Mouse (Mus musculus): ENCODE measurements around the gene Fam19a4. TPM values are rescaled to one million over a fixed set of nuclear protein-coding genes. Genes with fewer than 3 reads are reported as not detected.

The Fam19a4 gene
- total RNA-seq (2012; rRNA removed) (not detected in 2 replicates), total RNA-seq (2014; rRNA removed) (not detected in 2 replicates), polyA plus RNA-seq (2012; ENCODE audit: insufficient read length, low read depth) (not detected in 2 replicates)

DNA sequence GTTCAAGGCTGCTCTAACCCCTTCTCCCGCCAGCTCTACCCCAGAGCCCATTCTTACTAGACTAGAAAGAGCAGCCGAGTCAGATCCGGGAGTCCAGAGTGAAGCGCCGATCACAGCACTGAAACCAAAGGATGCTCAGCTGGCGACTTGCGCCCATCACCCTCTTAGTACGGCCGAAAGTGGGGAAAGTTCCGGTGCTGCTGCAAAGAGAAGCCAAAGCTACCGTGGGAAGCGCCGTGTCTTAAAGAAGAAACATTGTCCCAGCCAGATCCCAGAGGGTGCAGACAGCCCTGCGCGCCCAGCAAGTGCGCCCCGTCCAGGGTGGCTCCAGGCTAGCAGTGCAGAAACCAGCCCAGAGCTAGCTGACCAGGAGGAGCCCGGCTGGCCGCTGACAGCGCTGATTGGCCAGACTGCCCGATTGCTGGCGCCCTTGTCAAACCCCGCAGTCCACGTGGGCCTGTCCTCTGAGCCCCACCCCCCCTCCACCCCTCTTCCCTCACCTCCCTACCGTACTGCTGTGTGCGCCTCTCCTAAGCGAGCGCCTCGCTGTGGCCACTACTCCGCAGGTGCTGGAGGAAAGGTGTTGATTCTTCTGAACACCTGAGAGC is at the start of gene Fam19a4:
Gene Fam19a4 (minus strand): TSS at position 340 of the 608 bp plus-strand sequence.
- dilution Hi-C loops (cut with MboI; ENCODE audit: extremely low pct_ligation_motif_present, extremely low pct_unique_long_range_greater_than_20kb, low sequenced_read_pairs): no loop called here
- H3K36me3 ChIP-seq (replicated peaks in 1 of 2; ENCODE audit: control insufficient read depth in 1 of 2, insufficient read depth in 1 of 2, low read length in 1 of 2): no peaks in the 10 kb centered on the region
- TF ChIP-seq EP300 (IDR thresholded peaks at IDR 0.05; ENCODE audit: low read length) (no peak), CTCF (conservative IDR thresholded peaks at IDR 0.05 in 1 of 2, IDR thresholded peaks at IDR 0.05 in 1 of 2; ENCODE audit: low read depth in 2 of 2, low read length in 2 of 2) (no peak), IRF4 (IDR thresholded peaks at IDR 0.05; ENCODE audit: low read depth, low read length) (no peak)
- H3K79me2 ChIP-seq (replicated peaks; ENCODE audit: control insufficient read depth, extremely low read depth, insufficient read depth, poor library complexity, severe bottlenecking): no peaks in the 10 kb centered on the region
- H3K9ac ChIP-seq (ENCODE audit: insufficient read depth, low read depth): no peak within 1 kb of the TSS
- peaks cover 74% of the 10 kb centered on the region for H3K27me3 ChIP-seq (replicated peaks)
- no peak within 1 kb of the TSS for H3K27ac ChIP-seq (ENCODE audit: insufficient read depth, low read depth)
- H3K4me2 ChIP-seq (ENCODE audit: insufficient read depth, low read depth, poor library complexity, severe bottlenecking): 0 out of 2 replicates have a peak within 1 kb of the TSS, but pooled peaks have one; percentile 12
- no peaks in the 10 kb centered on the region for H3K4me1 ChIP-seq (ENCODE audit: control insufficient read depth in 1 of 2, insufficient read depth in 2 of 2)
- no peak for DNase-seq (ENCODE audit: extremely low read depth)
- in situ Hi-C loops (cut with MboI; ENCODE audit: low pct_ligation_motif_present, low pct_unique_long_range_greater_than_20kb, low sequenced_read_pairs): no loop called here
- H3K4me3 ChIP-seq (replicated peaks in 1 of 3; ENCODE audit: low read depth in 2 of 3, low read length in 2 of 3, poor library complexity in 1 of 3): no peak within 1 kb of the TSS
- H3K9me3 ChIP-seq (replicated peaks; ENCODE audit: low read length): no peaks in the 10 kb centered on the region

- Histone ChIP-seq H3K4me2 (ENCODE audit: insufficient read depth, low read depth, poor library complexity, severe bottlenecking) (no peak overlapping the region), H3K79me2 (replicated peaks; ENCODE audit: control insufficient read depth, extremely low read depth, insufficient read depth, poor library complexity, severe bottlenecking) (no peaks in the 10 kb centered on the region), H3K36me3 (replicated peaks in 1 of 2; ENCODE audit: control insufficient read depth in 1 of 2, insufficient read depth in 1 of 2, low read length in 1 of 2) (peaks cover 6 to 17% of the 10 kb centered on the region in 2 experiments), H3K4me3 (replicated peaks in 1 of 3; ENCODE audit: low read depth in 2 of 3, low read length in 2 of 3, poor library complexity in 1 of 3) (no peak overlapping the region), H3K9ac (ENCODE audit: insufficient read depth, low read depth) (no peak overlapping the region), H3K27ac (ENCODE audit: insufficient read depth, low read depth) (no peak overlapping the region), H3K27me3 (replicated peaks) (no peaks in the 10 kb centered on the region), H3K9me3 (replicated peaks; ENCODE audit: low read length) (no peaks in the 10 kb centered on the region), H3K4me1 (ENCODE audit: control insufficient read depth in 1 of 2, insufficient read depth in 2 of 2) (no peaks in the 10 kb centered on the region; a peak in 1 of 4 replicates)
- TF ChIP-seq JUND (conservative IDR thresholded peaks at IDR 0.05; ENCODE audit: low read depth, low read length) (0 out of 2 replicates have a peak, but pooled peaks have one; percentile 19), RAD21 (IDR thresholded peaks at IDR 0.05; ENCODE audit: low read depth, low read length) (peak; percentile 90), CTCF (conservative IDR thresholded peaks at IDR 0.05 in 1 of 2, IDR thresholded peaks at IDR 0.05 in 1 of 2; ENCODE audit: low read depth in 2 of 2, low read length in 2 of 2) (peak; percentile 69 to 88), SMC3 (IDR thresholded peaks at IDR 0.05; ENCODE audit: low read depth, low read length) (peak; percentile 69), ZMIZ1 (IDR thresholded peaks at IDR 0.05; ENCODE audit: low read depth, low read length) (no peak), GABPA (IDR thresholded peaks at IDR 0.05; ENCODE audit: insufficient replicate concordance, low read depth, low read length) (no peak)
- dilution Hi-C loops (cut with MboI; ENCODE audit: extremely low pct_ligation_motif_present, extremely low pct_unique_long_range_greater_than_20kb, low sequenced_read_pairs): no loop called here
- DNase-seq (ENCODE audit: extremely low read depth): peak; percentile 79
- in situ Hi-C loops (cut with MboI; ENCODE audit: low pct_ligation_motif_present, low pct_unique_long_range_greater_than_20kb, low sequenced_read_pairs): no loop called here
Measured at GRCm38 (mm10) chr6:97106777-97107176, 46.6 kb upstream of the Fam19a4 start.

GRCm38 (mm10) chr6:97106106-97106505 is 45.9 kb upstream of the Fam19a4 start:
- DNase-seq (ENCODE audit: extremely low read depth): no peak
- Histone ChIP-seq H3K9ac (ENCODE audit: insufficient read depth, low read depth) (no peak overlapping the region), H3K4me2 (ENCODE audit: insufficient read depth, low read depth, poor library complexity, severe bottlenecking) (no peak overlapping the region), H3K79me2 (replicated peaks; ENCODE audit: control insufficient read depth, extremely low read depth, insufficient read depth, poor library complexity, severe bottlenecking) (no peaks in the 10 kb centered on the region), H3K4me3 (replicated peaks in 1 of 3; ENCODE audit: low read depth in 2 of 3, low read length in 2 of 3, poor library complexity in 1 of 3) (no peak overlapping the region), H3K27ac (ENCODE audit: insufficient read depth, low read depth) (no peak overlapping the region), H3K4me1 (ENCODE audit: control insufficient read depth in 1 of 2, insufficient read depth in 2 of 2) (no peaks in the 10 kb centered on the region; a peak in 1 of 4 replicates), H3K27me3 (replicated peaks) (no peaks in the 10 kb centered on the region), H3K9me3 (replicated peaks; ENCODE audit: low read length) (no peaks in the 10 kb centered on the region), H3K36me3 (replicated peaks in 1 of 2; ENCODE audit: control insufficient read depth in 1 of 2, insufficient read depth in 1 of 2, low read length in 1 of 2) (peaks cover 2 to 11% of the 10 kb centered on the region in 2 experiments)
- dilution Hi-C loops (cut with MboI; ENCODE audit: extremely low pct_ligation_motif_present, extremely low pct_unique_long_range_greater_than_20kb, low sequenced_read_pairs): no loop called here
- in situ Hi-C loops (cut with MboI; ENCODE audit: low pct_ligation_motif_present, low pct_unique_long_range_greater_than_20kb, low sequenced_read_pairs): no loop called here
- TF ChIP-seq CHD1 (IDR thresholded peaks at IDR 0.05; ENCODE audit: low read depth, low read length): no peak
- no peak for TF ChIP-seq POLR2A (IDR thresholded peaks at IDR 0.05; ENCODE audit: low read depth, low read length)
- no peak for TF ChIP-seq ZNF384 (IDR thresholded peaks at IDR 0.05; ENCODE audit: low read depth, low read length)
- TF ChIP-seq ETS1 (conservative IDR thresholded peaks at IDR 0.05; ENCODE audit: low read depth, low read length): no peak
- TF ChIP-seq USF1 (IDR thresholded peaks at IDR 0.05; ENCODE audit: low read depth, low read length): no peak
- no peak for TF ChIP-seq POLR2AphosphoS2 (IDR thresholded peaks at IDR 0.05; ENCODE audit: low read depth, low read length)
- TF ChIP-seq IRF4 (IDR thresholded peaks at IDR 0.05; ENCODE audit: low read depth, low read length): no peak
- no peak for TF ChIP-seq MAFK (IDR thresholded peaks at IDR 0.05; ENCODE audit: insufficient replicate concordance, low read length)
- TF ChIP-seq BHLHE40 (IDR thresholded peaks at IDR 0.05; ENCODE audit: low read depth, low read length): no peak
